Mouse (Mus musculus): ENCODE measurements around the gene Ppp1r3d.

GRCm38 (mm10) chr2:178407053-178407815 is 7.0 kb downstream of the Ppp1r3d start, which contains the start of gene Sycp2:
- TF ChIP-seq CTCF (IDR thresholded peaks at IDR 0.05; ENCODE audit: insufficient read depth, low read depth, low read length) (no peak), POLR2A (IDR thresholded peaks at IDR 0.05; ENCODE audit: insufficient read depth, low read depth, low read length) (no peak)
